Mouse (Mus musculus) heart, adult 2 months (tissue): Measurements from ENCODE around the gene Slc4a11.

Experiments used
- CTCF ChIP-seq: fragments of 200-600 bp; IDR thresholded peaks from 2 replicates; pipeline ENCODE4 v1.8.1; 2022; ENCODE audit warnings: antibody characterized with exemption, mild to moderate bottlenecking, moderate library complexity
- EP300 ChIP-seq: fragments of 200-500 bp; IDR thresholded peaks from 2 replicates; pipeline ENCODE4 v1.6.1; 2011; ENCODE audit warnings: low read depth, low read length, control low read depth; ENCODE audit not compliant: insufficient read depth
- POLR2A ChIP-seq: fragments of 200-500 bp; IDR thresholded peaks from 2 replicates; pipeline ENCODE4 v1.6.1; 2011; ENCODE audit warnings: mild to moderate bottlenecking, low read depth, low read length, control low read depth; ENCODE audit not compliant: insufficient read depth

GRCm38 (mm10) chr2:130635847-130636246 is 61.5 kb downstream of the Slc4a11 start:
- TF ChIP-seq POLR2A (no peak), EP300 (no peak), CTCF (no peak)
